Mouse (Mus musculus) brain, embryonic 18.5 days (tissue): Measurements from ENCODE around the gene Dirc2.

Source experiments
- DNase-seq: peaks from one replicate; pipeline ENCODE4 v3.0.0-alpha.2; 2012; ENCODE audit warnings: low read depth, low spot score

Dirc2 gene

DNA sequence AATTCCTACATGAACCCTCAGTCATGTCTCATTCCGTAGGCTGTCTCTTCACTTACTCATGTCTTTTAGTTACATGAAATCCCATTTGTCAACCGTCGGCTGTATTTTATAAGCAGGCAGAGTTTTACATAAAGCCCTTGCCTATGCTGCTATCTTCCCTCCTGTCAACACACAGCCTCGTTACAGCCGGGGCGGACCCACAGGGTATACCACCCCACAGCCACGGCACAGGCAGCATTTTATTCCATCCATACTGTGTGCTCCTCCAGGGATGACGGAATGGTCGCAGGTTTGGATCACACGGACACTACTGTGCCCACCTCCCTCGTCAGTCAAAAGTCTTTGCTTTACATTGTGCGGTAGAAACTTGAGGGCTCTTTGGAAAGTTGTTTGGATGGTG lies 28.8 kb downstream of the Dirc2 start:
- DNase-seq = no peak

DNA sequence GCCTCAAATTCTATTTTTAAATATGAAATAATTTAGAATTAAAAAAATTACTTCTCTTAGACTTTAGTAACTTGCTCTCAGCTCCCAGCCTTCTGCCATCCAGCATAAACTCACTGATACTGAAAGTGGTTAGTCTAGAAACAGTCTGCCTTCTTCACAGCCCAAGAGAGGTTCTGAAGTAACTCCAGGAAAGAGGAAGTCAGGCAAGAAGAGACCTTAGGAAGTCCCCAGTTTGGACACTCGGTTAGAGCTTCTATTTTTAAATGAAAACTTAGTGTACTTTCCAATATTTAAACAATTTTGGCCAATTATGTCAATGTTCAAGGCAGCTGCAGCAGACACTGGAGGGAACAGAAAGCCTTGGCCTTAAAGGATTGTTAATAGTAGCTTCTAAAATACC lies 29.6 kb downstream of the Dirc2 start:
- DNase-seq = no peak

DNA sequence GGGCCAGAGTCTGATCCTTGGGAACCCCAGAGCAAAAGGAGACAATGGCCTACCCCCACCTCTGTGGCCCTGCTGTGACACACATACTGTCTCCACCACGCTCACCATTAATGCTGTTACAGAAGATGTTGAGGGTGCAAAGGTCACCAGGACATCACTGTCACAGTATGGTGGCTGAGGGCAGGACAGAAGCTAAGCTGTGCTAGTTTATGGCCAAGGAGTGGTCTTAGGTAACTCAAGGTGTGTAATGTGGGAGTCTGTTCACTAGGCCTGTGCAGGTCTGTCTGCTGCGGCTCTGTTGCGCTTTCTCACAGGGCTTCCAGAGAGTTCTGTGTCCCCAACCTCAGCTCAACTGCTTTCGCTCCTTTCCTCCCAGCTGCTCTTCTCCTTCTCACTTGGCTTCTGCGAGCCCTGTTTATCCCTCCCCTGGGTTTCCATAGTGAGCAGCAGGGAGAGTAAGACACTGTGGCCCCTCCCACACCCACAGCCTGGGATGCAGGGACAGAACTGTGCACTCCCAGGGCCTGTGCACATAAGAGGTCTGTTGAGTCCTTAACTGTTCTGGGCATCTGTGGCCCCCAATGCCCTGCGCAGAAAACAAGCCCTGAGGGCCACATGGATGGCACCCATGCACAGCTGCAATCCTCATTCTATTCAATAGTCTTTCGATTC lies 30.9 kb downstream of the Dirc2 start:
- DNase-seq = no peak

GRCm38 (mm10) chr16:35734038-35734437 lies 35.1 kb downstream of the Dirc2 start:
- DNase-seq = no peak

DNA sequence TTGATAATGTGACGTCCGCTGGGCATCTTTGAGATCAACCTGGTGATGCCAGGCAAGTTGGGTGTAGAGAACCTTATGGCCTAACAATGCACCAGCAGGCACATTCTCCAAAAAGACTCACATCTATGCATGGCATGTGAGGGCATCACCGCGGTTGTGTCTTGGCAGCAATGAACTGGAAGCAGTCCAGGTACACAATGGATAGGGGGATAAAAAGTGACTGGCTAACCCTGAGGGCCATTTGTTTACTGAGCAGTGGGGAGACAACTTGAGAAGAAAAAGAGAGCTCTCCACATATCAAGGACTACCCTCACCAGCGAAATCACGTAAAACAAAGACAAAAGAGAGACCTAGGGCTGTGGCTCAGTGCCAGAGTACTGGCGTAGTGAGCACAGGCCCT lies 37.1 kb downstream of the Dirc2 start:
- DNase-seq = no peak

- DNase-seq = peak; percentile 16
Measured at GRCm38 (mm10) chr16:35729151-35729738, 39.9 kb downstream of the Dirc2 start.

DNA sequence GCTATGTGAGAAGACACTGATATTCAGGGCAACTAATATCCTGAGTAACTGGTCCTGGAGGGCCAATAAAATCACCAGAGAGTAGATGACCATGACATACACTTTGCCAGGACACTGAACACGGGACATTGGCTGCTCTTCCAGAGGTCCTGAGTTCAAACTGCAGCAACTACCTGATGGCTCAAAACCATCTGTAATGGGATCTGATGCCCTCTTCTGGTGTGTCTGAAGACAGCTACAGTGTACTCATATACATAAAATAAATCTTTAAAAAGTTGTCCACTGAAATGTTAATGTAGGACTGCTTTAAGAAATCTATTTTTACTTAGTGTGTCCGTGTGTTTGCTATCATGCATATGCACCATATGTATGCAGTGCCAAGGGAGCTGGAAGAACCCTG lies 42.6 kb downstream of the Dirc2 start:
- DNase-seq = no peak

GRCm38 (mm10) chr16:35724561-35724960 lies 44.6 kb downstream of the Dirc2 start:
- DNase-seq = no peak

GRCm38 (mm10) chr16:35717761-35718160 lies 51.4 kb downstream of the Dirc2 start:
- DNase-seq = no peak

GRCm38 (mm10) chr16:35716257-35716656 lies 52.9 kb downstream of the Dirc2 start:
- no peak for DNase-seq

GRCm38 (mm10) chr16:35715771-35716170 lies 53.4 kb downstream of the Dirc2 start:
- DNase-seq = no peak

GRCm38 (mm10) chr16:35715350-35715749 lies 53.8 kb downstream of the Dirc2 start:
- DNase-seq = no peak

DNA sequence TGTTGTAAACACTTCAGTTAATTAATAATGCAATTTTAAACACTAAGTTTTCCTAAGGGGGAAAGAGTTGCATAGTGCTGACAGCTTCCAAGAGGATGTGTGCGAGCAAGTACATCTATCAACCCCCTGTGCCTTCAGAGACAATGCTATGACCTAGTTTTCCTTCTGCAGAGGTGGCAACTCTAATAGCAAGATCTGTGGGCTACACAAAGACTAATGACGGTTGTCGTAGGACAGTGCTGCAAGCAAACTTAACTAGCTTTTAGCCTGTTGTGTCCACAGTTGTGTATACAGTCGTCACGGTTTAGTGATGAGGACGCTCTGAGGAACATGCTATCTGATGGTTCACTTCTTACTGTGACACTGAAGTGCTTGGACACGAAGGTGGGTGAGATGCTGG lies 54.5 kb downstream of the Dirc2 start:
- DNase-seq = no peak

DNA sequence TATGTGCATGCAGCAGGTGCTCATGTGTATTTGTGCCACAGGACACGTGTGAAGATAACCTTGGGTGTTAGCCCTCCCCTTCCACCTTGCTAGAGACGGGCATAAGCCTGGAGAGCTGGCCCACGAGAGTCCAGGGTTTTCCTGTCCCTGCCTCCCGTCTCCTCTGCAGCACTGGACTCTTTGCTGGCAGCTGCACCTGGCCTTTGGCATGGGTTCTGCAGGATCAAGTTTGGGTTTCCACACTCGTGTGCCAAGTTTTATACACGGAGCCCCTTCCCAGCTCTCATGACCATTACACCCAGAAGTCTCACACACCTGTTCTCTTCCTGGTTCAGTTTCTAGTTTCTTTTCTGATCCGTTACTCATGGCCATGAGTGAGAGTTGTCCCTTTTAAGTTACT lies 55.5 kb downstream of the Dirc2 start:
- no peak for DNase-seq

DNA sequence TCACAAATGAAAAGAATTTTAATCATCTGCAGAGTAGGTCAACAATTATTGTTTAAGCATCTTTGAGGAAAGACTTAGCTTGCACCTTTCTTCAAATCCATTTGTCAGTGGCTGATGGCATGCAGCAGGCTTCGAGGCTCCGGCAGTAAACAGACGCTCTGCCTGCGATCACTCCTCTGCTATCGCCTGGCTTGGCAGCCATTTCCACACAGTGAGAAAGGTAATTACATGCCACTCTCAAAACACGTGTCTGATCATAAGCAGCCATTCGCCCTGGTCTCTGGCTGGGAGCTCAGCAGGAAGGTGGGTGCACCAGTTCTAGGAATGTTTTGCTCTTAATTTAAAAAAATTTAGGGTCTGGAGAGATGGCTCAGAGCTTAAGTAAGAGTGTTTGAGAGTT lies 58.2 kb downstream of the Dirc2 start:
- no peak for DNase-seq

DNA sequence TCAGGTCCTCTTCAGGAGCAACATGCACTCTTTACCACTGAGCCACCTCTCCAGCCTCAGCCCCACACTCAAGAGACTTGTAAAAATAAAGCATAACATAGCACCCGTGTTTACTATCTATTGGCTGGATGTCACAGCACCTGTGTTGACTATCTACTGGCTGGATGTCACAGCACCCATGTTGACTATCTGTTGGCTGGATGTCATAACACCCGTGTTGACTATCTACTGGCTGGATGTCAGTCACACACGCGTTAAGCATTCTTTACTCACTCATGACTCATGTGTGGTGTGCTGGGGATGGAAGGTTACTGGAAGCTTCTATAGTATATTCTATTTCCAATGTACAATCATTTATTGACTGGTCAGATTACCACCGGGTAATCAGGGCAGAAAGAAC lies 62.2 kb downstream of the Dirc2 start:
- DNase-seq = no peak

DNA sequence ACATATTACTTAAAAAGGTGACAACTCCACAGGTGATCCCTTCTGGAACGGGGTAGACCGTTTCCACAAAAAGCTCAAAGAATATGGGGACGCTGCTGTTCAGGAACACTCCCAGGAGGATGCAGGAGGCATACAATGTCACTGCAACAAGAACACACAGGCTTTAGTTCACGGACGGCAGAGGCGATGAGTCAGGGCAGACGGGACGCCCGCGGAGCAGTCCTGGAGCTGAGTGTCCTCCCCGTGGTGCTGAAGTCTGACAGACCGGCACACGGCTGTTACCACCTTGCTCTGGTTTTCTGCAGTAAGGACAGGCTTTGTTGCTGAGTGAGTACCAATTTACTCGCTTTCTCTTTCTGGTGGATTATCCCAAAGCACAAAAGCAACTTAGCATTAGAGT lies 64.4 kb downstream of the Dirc2 start:
- no peak for DNase-seq

DNA sequence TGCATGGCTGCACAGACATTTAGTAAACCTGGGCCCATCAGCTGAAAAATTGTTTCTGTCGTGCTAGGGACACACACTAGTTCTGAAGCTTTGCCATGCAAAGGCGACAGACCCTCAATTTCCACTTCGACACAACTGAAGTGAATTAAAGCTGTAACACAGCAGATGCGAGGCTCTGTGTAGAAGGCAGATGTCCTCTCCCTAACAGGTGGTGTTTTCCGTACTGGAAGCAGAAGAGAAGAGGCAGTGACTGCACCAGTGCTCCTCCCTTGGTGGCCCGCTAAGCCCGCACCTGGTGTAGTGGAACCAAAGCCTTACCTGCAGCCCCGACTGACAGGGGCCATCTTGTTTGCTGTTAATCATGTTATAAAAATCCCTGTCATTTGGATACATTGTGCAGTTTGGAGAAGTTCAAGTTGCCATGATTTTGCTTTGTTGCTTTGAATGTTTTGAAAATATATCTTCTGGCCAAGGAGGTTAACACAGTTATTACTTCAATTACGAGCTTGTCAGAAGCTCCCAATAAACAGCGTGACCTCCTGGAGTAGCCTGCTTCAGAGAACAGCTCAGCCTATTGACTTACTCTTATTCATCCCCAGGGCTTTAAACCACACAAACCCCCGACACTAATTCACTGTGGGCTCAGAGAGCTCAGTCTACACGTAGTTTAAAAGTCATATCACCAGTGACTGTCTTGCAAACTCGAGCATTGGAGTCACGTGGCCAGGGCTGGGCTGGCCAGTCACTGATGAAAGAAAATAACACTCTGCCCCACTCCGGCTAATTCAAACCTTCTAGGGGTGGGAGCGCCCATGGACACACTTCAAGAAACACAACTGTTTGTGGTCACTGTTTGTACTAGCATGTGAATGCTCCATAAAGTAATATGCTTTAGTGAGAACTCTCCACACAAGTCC lies 65.1 kb downstream of the Dirc2 start:
- DNase-seq = no peak

- DNase-seq = no peak
Measured at GRCm38 (mm10) chr16:35701823-35702222, 67.3 kb downstream of the Dirc2 start.

DNA sequence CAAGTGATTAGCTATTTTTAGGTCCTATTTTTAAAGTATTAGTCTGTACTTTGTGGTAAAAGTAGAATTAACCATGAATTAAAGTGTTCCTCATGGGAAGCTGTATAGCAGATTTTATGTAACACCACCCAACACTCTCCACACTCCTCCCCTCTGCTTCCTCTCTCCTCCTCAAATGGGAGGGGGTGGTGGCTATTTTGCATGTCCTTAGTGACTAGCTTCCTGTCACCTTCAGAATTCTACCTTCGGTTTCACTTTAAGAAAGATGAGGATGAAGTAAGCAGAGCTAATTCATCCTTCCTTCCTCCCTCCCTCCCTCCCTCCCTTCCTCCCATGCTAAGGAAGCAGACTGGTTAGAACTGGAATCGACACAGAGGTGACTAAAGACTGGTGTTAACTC lies 73.1 kb downstream of the Dirc2 start:
- DNase-seq = no peak

- no peak for DNase-seq
Measured at GRCm38 (mm10) chr16:35694250-35694846, 74.8 kb downstream of the Dirc2 start.

- DNase-seq = no peak
Measured at GRCm38 (mm10) chr16:35691606-35692005, 77.5 kb downstream of the Dirc2 start.
